Mouse (Mus musculus) embryo, embryonic 11 days (tissue): ENCODE measurements around the gene Ache.
"Not testable (repeated sequence)": the region's sequence is repeated elsewhere in the genome, so short reads cannot be mapped to it uniquely, and the experiment has no call there.

Experiments
- DNase-seq: peaks from one replicate; pipeline ENCODE4 v3.0.0-alpha.2; 2015

Ache gene

GRCm38 (mm10) chr5:137287032-137287952, at the start of gene Ache:
Gene Ache (plus strand): TSS chr5:137287519.
- peak; percentile 77 for DNase-seq

- DNase-seq, result no peak
These were observed 23.2 kb upstream of the Ache start for GRCm38 (mm10) chr5:137263897-137264720.

GRCm38 (mm10) chr5:137264787-137265186, 22.5 kb upstream of the Ache start:
- DNase-seq, result no peak

DNA sequence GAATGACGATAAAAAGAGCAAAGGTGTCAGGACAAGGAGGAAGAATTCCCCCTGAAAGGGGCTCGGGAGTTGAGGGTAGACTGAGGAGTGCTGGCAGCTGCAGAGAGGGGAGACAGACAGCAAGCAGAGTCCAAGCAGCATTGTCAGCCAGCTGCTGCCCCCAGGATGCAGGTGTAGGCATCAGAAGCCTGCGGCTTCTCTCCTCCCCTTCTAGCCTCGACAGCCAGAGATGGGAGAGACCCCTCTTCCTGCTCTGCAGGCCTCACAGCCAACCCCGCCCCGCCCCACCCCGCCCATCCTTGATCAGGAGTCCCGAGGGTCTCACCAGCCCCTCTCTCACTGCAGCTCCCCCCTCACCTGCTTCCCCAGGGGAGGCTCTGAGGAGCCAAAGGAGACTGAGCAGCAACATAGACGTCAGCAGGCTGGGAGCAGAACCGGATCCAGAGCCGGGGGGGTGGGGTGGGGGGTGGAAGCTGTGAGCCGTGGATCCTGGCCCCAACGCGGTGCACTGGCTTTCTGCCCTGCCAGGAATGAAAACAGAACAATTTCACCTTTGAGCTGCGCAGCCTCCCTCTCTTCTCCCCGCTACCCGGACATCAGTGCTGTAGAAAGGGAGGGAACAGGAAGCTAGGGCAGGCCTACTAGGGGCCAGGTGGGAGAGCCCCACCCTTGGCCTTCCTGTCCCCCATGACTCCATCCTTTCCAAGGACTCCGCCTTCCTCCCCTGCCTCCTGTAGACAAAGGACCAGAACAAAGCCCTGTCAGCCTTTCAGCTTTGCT, 19.0 kb upstream of the Ache start:
- no peak for DNase-seq

DNA sequence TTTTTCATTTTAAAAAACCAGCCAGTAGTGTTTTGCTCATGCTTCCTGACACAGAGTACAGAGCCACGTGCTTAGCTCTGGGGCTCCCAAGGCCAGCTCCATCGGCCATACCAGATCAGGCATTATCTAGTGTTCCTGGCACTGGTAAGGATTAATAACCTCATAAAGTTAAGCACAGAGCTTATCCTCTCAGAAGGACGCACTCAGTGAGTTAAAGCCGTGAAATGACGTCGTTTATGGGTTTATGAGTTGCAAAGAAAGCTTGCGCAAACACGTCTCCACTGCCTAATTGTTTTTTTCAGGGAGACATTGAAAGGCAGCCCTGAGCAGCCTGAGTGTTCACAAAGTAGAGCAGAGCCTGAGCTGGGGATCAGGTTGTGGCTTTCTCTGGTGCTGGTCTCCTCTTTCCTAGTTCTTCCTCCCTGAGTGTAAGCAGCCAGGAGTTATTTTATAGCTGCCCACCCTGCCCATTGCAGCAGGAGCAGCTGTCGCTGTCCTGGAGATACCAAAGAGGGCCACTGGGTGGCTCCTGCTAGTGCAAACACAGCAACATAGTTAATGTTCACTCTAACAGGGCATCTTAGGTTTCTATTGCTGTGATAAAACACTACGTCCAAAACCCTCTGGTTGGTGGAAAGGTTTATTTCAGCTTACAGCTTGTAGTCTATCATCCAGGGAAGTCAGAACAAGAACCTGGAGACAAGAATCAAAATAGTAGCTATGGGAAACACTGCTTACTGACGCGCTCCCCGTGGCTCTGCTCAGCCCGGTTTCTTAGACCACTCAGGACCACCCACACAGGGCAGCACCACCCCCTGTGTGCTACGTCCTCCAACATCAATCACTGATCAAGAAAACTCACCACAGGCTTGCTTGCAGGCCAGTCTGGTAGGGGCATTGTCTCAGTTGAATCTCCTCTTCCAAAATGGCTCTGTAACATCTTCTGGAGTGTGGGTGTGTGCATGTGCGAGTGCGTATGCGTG, 9.7 kb upstream of the Ache start:
- peak; percentile 74 for DNase-seq

DNA sequence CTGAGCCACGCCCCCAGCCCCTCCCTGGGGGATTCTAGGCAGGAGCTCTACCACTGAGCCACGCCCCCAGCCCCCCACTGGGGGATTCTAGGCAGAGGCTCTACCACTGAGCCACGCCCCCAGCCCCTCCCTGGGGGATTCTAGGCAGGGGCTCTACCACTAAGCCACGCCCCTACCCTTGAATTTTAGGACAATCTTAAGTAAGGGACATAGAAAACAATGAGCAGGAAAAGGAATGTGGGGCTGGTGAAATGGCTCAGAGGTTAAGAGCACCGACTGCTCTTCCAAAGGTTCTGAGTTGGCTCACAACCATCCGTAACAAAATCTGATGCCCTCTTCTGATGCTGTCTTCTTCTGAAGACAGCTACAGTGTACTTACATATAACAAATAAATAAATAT, 2.9 kb upstream of the Ache start:
- DNase-seq, result not testable (repeated sequence)

DNA sequence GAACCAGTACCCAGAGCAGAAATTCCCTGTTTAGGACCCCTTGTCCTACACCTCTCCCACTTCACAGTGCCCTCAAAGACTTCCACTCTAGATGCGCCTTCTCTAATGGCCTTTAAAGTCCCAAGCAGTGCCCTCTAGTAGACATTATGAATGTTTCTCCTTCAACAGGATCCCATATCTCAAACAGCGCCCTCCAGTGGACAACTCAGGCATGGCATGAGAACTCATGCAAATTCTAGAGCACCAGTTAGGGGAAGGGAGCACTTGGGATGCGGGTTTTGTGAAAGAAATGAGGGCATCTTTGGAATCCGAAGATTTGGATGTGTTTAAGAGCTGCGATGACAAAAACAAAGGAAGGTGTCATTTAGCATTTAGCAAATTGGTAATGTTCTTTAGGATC, 2.3 kb upstream of the Ache start:
- no peak for DNase-seq

- DNase-seq, result no peak
These were observed 1.3 kb upstream of the Ache start for GRCm38 (mm10) chr5:137285986-137286385.

DNA sequence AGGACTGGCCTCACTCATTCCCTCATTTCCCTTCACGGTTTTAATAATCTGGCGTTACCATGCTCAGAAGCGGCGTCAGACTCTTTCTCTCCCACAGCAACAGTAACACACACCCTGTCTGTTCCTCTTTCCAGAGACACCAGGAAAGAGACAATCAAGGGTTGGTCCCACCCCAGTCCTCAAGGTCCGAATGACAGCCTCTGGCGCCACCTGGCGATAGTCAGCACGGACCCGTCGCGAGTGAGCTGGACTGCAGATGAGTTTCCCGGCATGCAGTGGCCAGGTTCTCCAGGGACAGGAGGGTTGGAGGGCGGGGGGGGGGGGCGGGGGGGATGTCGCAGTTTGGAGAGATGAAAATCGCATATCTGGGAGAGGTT, 676 bp upstream of the Ache start:
- DNase-seq, result peak; percentile 92

DNA sequence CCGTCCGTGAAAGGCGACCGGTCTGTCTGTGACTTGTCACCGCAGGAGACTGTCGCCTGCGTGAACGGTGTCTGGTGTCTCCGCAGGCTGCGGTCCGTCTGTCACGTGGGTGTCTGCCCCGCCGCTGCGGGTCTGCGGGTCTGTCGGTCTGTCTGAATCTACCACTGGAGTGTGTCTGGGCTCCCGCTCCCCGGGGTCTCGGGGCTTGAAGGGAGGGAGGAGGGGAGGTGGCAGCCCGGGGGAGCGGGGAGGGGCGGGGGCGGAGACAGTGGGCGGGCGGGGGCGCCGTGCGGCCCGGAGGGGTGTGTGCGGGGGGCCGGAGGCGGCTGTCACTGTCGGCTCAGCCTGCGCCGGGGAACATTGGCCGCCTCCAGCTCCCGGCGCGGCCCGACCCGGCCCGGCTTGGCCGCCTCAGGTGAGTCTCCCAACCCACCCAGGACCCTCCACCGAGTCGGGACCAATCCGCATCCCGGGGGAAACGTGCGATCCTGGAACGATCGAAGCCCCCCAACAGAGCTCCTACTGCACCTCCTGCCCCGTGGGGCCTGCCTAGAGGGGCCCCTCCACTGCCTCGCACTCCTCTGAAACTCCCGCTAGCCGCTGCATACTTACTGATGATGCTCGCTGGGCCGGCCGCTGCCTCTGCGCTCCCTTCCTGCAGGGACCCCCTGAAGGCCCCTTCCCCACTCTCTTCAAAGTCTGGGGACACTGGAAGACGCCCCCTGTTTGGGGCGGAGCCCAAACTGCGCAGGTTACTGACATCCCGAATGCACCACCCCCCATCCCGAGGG, 829 bp downstream of the Ache start:
- no peak for DNase-seq

- DNase-seq, result peak; percentile 75
These were observed 1.7 kb downstream of the Ache start for GRCm38 (mm10) chr5:137288999-137289470.

DNA sequence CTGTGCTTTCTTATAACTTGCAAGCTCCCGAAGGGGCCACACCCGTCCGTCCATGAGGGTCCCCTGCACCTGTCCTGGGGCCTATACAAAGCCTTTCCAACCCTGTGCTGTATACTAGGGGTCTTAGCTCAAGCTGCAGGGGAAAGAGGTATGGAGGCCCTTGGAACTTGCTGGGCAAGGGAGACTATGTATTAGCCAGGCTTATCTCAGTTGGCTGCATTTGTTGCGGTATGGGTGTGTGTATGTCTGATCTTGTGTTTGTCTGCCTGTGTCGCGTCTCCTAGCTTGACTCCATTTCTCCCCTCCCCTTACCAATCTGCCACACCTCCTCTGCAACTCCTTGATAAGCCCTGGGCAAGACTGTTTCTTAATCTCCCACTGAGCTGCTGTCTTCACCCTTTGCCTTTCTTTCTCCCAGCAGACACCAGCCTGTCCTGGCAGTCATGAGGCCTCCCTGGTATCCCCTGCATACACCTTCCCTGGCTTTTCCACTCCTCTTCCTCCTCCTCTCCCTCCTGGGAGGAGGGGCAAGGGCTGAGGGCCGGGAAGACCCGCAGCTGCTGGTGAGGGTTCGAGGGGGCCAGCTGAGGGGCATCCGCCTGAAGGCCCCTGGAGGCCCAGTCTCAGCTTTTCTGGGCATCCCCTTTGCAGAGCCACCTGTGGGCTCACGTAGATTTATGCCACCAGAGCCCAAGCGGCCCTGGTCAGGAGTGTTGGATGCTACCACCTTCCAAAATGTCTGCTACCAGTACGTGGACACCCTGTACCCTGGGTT, 2.5 kb downstream of the Ache start:
- DNase-seq, result no peak

- peak; percentile 71 for DNase-seq
These were observed 3.4 kb downstream of the Ache start for GRCm38 (mm10) chr5:137290677-137291076.

GRCm38 (mm10) chr5:137291381-137291926, 4.1 kb downstream of the Ache start:
- no peak for DNase-seq

DNA sequence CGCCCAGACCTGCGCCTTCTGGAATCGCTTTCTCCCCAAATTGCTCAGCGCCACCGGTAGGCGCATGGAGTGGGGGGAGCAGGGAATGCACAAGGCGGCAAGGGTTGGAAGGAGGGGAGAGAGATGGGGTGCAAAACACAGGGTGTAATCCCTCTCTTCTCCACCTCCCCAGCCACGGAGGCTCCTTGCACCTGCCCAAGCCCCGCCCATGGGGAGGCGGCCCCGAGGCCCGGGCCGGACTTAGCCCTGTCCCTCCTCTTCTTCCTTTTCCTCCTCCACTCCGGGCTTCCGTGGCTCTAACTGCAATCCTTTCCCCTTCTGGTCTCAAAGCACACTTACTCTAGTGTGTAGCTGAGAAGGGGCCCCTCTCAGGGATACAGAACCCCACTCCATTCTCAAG, 6.0 kb downstream of the Ache start:
- DNase-seq, result peak; percentile 78

- DNase-seq, result peak; percentile 97
These were observed 6.8 kb downstream of the Ache start, which contains the start of gene Ufsp1 for GRCm38 (mm10) chr5:137293839-137294743. Gene Ufsp1 (plus strand): TSS chr5:137294629.

- no peak for DNase-seq
These were observed 7.4 kb downstream of the Ache start for GRCm38 (mm10) chr5:137294744-137295093.

DNA sequence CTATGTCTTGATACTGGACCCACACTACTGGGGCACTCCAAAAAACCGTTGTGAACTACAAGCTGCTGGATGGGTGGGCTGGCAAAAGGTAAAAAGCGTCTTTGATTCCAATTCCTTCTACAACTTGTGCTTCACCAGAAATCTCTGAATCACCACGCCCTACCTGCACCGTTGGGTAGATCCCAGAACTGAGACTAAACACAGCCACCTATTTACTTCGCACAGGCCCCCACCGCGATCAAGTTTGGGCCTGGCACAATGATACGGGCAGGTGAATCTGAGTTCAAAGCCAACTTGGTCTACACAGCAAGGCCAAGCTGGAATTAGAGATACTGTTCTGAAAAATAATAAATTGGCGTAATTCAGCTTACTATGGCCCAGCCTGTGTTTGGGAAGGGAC, 8.0 kb downstream of the Ache start:
- DNase-seq, result no peak

DNA sequence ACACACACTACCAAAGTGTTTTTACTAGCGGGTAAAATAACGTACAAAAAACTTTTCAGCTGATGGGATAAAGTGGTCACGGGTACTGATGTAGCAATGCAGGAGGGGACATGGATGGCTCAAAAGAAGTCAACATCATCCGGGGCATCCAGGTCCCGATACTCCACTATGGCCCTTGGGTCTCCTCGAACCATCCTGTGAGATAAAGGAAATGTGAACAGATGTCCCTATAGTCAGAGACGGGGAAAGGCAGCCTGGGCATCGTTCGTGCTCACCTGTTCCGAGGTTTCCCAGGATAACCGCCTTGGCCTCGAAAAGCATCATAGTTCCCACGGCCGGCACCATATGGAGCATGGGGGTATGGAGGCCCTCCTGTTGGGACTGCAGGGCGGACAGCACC, 8.4 kb downstream of the Ache start:
- DNase-seq, result no peak
